Mouse (Mus musculus) kidney, postnatal 0 days (tissue): ENCODE measurements at regions not wholly inside any gene's neighbourhood (a gene's known extent, or its start where the extent isn't known, plus 50 kb on each side); places are given as distances from the start of the nearest gene placed in this dataset.

Experiments used
- ATAC-seq: fragments of 200-750 bp; cut with Nextera tagmentation; replicated peaks from 2 replicates; pipeline ENCODE4 v1.8.0; 2017; ENCODE audit warnings: low read depth, moderate number of reproducible peaks, moderate TSS enrichment, moderate library complexity; ENCODE audit not compliant: low FRiP score
- DNase-seq: peaks from one replicate; pipeline ENCODE4 v3.0.0-alpha.2; 2016; ENCODE audit warnings: low spot score
- H3K27ac ChIP-seq: fragments of 300-500 bp; sonication (generic); 2 replicates; pipeline ENCODE4 v1.5.1; 2014; ENCODE audit warnings: mild to moderate bottlenecking
- H3K27me3 ChIP-seq: fragments of 300-500 bp; sonication (generic); 2 replicates; pipeline ENCODE4 v1.6.1; 2014; ENCODE audit warnings: low read length, mixed read lengths; ENCODE audit not compliant: insufficient read depth
- H3K36me3 ChIP-seq: fragments of 300-500 bp; sonication (generic); 2 replicates; pipeline ENCODE4 v1.6.1; 2014; ENCODE audit warnings: low read length, mixed read lengths; ENCODE audit not compliant: insufficient read depth
- H3K4me1 ChIP-seq: fragments of 300-500 bp; sonication (generic); replicated peaks from 2 replicates; pipeline ENCODE4 v1.6.1; 2014; ENCODE audit warnings: antibody characterized with exemption, low read length, mixed read lengths; ENCODE audit not compliant: insufficient read depth
- H3K4me2 ChIP-seq: fragments of 300-500 bp; sonication (generic); 2 replicates; pipeline ENCODE4 v1.6.1; 2014; ENCODE audit warnings: mild to moderate bottlenecking, low read length, moderate library complexity, mixed read lengths
- H3K4me3 ChIP-seq: fragments of 300-500 bp; sonication (generic); replicated peaks from 2 replicates; pipeline ENCODE4 v1.5.1; 2014; ENCODE audit warnings: low read depth, low read length
- H3K9ac ChIP-seq: fragments of 300-500 bp; sonication (generic); 2 replicates; pipeline ENCODE4 v1.6.1; 2014; ENCODE audit warnings: low read depth, low read length
- H3K9me3 ChIP-seq: fragments of 300-500 bp; sonication (generic); replicated peaks from 2 replicates; pipeline ENCODE4 v1.6.1; 2016; ENCODE audit warnings: low read length, inconsistent platforms, mixed read lengths
- CTCF ChIP-seq: IDR thresholded peaks from 2 replicates; pipeline ENCODE4 v1.5.1; 2016; ENCODE audit warnings: antibody characterized with exemption, low read depth, mild to moderate bottlenecking, moderate library complexity
- WGBS: fragments of 180-500 bp; shearing (Covaris S2); extraction: QIAGEN DNeasy Blood & Tissue Kit; methylation state at CpG from one replicate; pipeline ENCODE4 v1.1.7; 2014; 5-methylcytosine and 5-hydroxymethylcytosine counted together

- WGBS = 80% methylated on average over 2 of the region's 2 CpGs
- Histone ChIP-seq H3K36me3 (no peaks in the 10 kb centered on the region), H3K4me3 (no peak overlapping the region), H3K27ac (no peak overlapping the region), H3K4me2 (no peak overlapping the region), H3K9me3 (no peaks in the 10 kb centered on the region), H3K27me3 (no peaks in the 10 kb centered on the region), H3K9ac (no peak overlapping the region), H3K4me1 (no peaks in the 10 kb centered on the region)
- ATAC-seq = no peak
- TF ChIP-seq CTCF = no peak
- no peak for DNase-seq
Measured at GRCm38 (mm10) chr6:118293986-118294385, 96.5 kb upstream of the Ret start.

- no peak for TF ChIP-seq CTCF
Measured at GRCm38 (mm10) chr6:118292928-118293327, 95.4 kb upstream of the Ret start.

GRCm38 (mm10) chr6:118292272-118292671 lies 94.8 kb upstream of the Ret start:
- no peak for ATAC-seq
- Histone ChIP-seq H3K36me3 (no peaks in the 10 kb centered on the region), H3K4me1 (no peaks in the 10 kb centered on the region), H3K9ac (no peak overlapping the region), H3K4me2 (no peak overlapping the region), H3K27me3 (no peaks in the 10 kb centered on the region), H3K27ac (no peak overlapping the region), H3K9me3 (no peaks in the 10 kb centered on the region), H3K4me3 (no peak overlapping the region)
- no peak for DNase-seq
- no peak for TF ChIP-seq CTCF
- 45% methylated on average over 2 of the region's 2 CpGs for WGBS

More at GRCm38 (mm10) chr6:118292928-118293327, 95.4 kb upstream of the Ret start:
- WGBS = 14% methylated on average over 2 of the region's 2 CpGs
- Histone ChIP-seq H3K9me3 (no peaks in the 10 kb centered on the region), H3K27ac (no peak overlapping the region), H3K9ac (no peak overlapping the region), H3K36me3 (no peaks in the 10 kb centered on the region), H3K4me3 (no peak overlapping the region), H3K27me3 (no peaks in the 10 kb centered on the region), H3K4me2 (no peak overlapping the region), H3K4me1 (no peaks in the 10 kb centered on the region)
- ATAC-seq (no peak), DNase-seq (no peak)

DNA sequence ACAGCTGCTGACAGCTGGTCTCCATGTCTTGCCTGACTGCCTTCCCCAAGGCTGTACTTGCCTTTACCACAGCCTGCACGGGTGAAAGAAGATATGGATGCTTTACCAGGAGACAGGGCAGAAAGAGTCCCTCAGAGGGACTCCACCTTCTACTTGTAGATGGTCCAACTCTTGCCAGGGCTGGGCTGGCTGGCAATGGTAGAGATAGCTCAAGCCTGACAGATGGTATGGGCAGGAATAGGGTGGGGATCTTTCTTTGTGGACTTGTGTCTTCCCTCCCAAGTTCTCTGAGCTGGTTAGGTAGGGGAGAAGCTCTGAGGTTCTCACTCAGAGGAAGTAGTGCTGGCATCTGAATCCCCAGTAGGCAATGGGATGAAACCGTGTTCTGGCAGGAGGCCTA lies 93.9 kb upstream of the Ret start:
- no peak for TF ChIP-seq CTCF
- ATAC-seq (no peak), DNase-seq (no peak)
- 36% methylated on average over 2 of the region's 2 CpGs for WGBS
- Histone ChIP-seq H3K36me3 (no peaks in the 10 kb centered on the region), H3K9me3 (no peaks in the 10 kb centered on the region), H3K27me3 (no peaks in the 10 kb centered on the region), H3K9ac (no peak overlapping the region), H3K4me3 (no peak overlapping the region), H3K4me2 (no peak overlapping the region), H3K27ac (no peak overlapping the region), H3K4me1 (no peaks in the 10 kb centered on the region)

- DNase-seq = no peak
- Histone ChIP-seq H3K27me3 (no peaks in the 10 kb centered on the region), H3K4me3 (no peak overlapping the region), H3K27ac (no peak overlapping the region), H3K36me3 (no peaks in the 10 kb centered on the region), H3K4me2 (no peak overlapping the region), H3K4me1 (no peaks in the 10 kb centered on the region), H3K9ac (no peak overlapping the region), H3K9me3 (no peaks in the 10 kb centered on the region)
- 84% methylated on average over 7 of the region's 7 CpGs for WGBS
- ATAC-seq = no peak
- TF ChIP-seq CTCF = no peak
Measured at GRCm38 (mm10) chr6:118285246-118285645, 87.7 kb upstream of the Ret start.

GRCm38 (mm10) chr6:118283949-118284568 lies 86.5 kb upstream of the Ret start:
- no peak for TF ChIP-seq CTCF
- DNase-seq = no peak
- no peak overlapping the region for H3K9ac ChIP-seq
- 89% methylated on average over 13 of the region's 13 CpGs for WGBS
- H3K9me3 ChIP-seq = no peaks in the 10 kb centered on the region
- no peaks in the 10 kb centered on the region for H3K36me3 ChIP-seq
- no peak overlapping the region for H3K4me3 ChIP-seq
- no peaks in the 10 kb centered on the region for H3K27me3 ChIP-seq
- no peaks in the 10 kb centered on the region for H3K4me1 ChIP-seq
- H3K27ac ChIP-seq = no peak overlapping the region
- H3K4me2 ChIP-seq = no peak overlapping the region
- ATAC-seq = no peak

- Histone ChIP-seq H3K4me2 (no peak overlapping the region), H3K4me1 (peaks cover 3% of the 10 kb centered on the region; the same call in 1 of the 2 replicates), H3K27ac (no peak overlapping the region), H3K27me3 (no peaks in the 10 kb centered on the region), H3K36me3 (no peaks in the 10 kb centered on the region), H3K9me3 (no peaks in the 10 kb centered on the region), H3K4me3 (no peak overlapping the region), H3K9ac (no peak overlapping the region)
- WGBS = 12% methylated on average over 6 of the region's 6 CpGs
- no peak for TF ChIP-seq CTCF
- DNase-seq (peak; percentile 7), ATAC-seq (no peak)
Measured at GRCm38 (mm10) chr6:118263951-118264350, 66.4 kb upstream of the Ret start.
